Mouse (Mus musculus) Patski (cell line): ENCODE measurements at regions not wholly inside any gene's neighbourhood (a gene's known extent, or its start where the extent isn't known, plus 50 kb on each side); places are given as distances from the start of the nearest gene placed in this dataset.

Experiments
- ATAC-seq: fragments of 100-300 bp; one replicate; pipeline ENCODE4 v1.8.0; 2021
- CTCF ChIA-PET: fragments of 350-600 bp; sonication (Branson Sonifier 250); formaldehyde crosslinking; loops from one replicate; lab custom pipeline; 2022; ENCODE audit warnings: inconsistent platforms; lab: Charles Lee
- POLR2A ChIA-PET: fragments of 350-600 bp; sonication (Branson Sonifier 250); formaldehyde crosslinking; loops from one replicate; lab custom pipeline; 2022; ENCODE audit warnings: antibody characterized with exemption, inconsistent platforms; lab: Charles Lee
- DNase-seq: peaks from one replicate; pipeline ENCODE4 v3.0.0-alpha.2; 2011; ENCODE audit warnings: low read depth, low spot score
- H3K27me3 ChIP-seq: fragments of 371-371 bp; one replicate; pipeline ENCODE4 v1.5.1; 2021
- CTCF ChIP-seq: fragments of 100-300 bp; IDR thresholded peaks from one replicate; pipeline ENCODE4 v1.5.1; 2021
- in situ Hi-C: fragments of 300-500 bp; cut with MboI; formaldehyde crosslinking; loops from 3 replicates; pipeline ENCODE4 v1.11.1; 2018; ENCODE audit warnings: low pct_unique_long_range_greater_than_20kb, mixed read lengths

- CTCF ChIA-PET: no interaction called here
- no peak for DNase-seq
- ATAC-seq: no peak
- no peak for TF ChIP-seq CTCF
- POLR2A ChIA-PET: interaction anchor here (0.7 kb wide), 1 partner anchor 707 kb away, joined by 3 read pairs; no protein-coding TSS in a partner anchor
- H3K27me3 ChIP-seq: no peaks in the 10 kb centered on the region
- in situ Hi-C loops: no loop called here
These were observed 345.3 kb downstream of the Bcor start for GRCm38 (mm10) chrX:11814861-11815260.

GRCm38 (mm10) chrX:11815864-11816263, 344.3 kb downstream of the Bcor start:
- ChIA-PET CTCF (no interaction called here), POLR2A (no interaction called here)
- H3K27me3 ChIP-seq: no peaks in the 10 kb centered on the region
- ATAC-seq: no peak
- no peak for TF ChIP-seq CTCF
- no peak for DNase-seq
- in situ Hi-C loops: no loop called here

GRCm38 (mm10) chrX:11818634-11819033, 341.5 kb downstream of the Bcor start:
- POLR2A ChIA-PET: no interaction called here
- no peak for ATAC-seq
- DNase-seq: no peak
- peaks cover 2% of the 10 kb centered on the region for H3K27me3 ChIP-seq
- in situ Hi-C loops: no loop called here
- CTCF ChIA-PET: no interaction called here
- TF ChIP-seq CTCF: no peak

GRCm38 (mm10) chrX:11821165-11821564, 339.0 kb downstream of the Bcor start:
- TF ChIP-seq CTCF: no peak
- in situ Hi-C loops: no loop called here
- no peak for ATAC-seq
- CTCF ChIA-PET: no interaction called here
- peaks cover 6% of the 10 kb centered on the region for H3K27me3 ChIP-seq
- POLR2A ChIA-PET: no interaction called here
- no peak for DNase-seq

GRCm38 (mm10) chrX:11821880-11822768, 338.0 kb downstream of the Bcor start:
- TF ChIP-seq CTCF: no peak
- in situ Hi-C loops: no loop called here
- ATAC-seq (no peak), DNase-seq (no peak)
- ChIA-PET POLR2A (no interaction called here), CTCF (interaction anchor here (0.9 kb wide), 1 partner anchor 9 kb away, joined by 3 read pairs; no protein-coding TSS in a partner anchor)
- H3K27me3 ChIP-seq: peaks cover 6% of the 10 kb centered on the region

GRCm38 (mm10) chrX:11825948-11826347, 334.2 kb downstream of the Bcor start:
- ATAC-seq (no peak), DNase-seq (no peak)
- POLR2A ChIA-PET: no interaction called here
- CTCF ChIA-PET: no interaction called here
- no peak for TF ChIP-seq CTCF
- H3K27me3 ChIP-seq: peaks cover 6% of the 10 kb centered on the region
- in situ Hi-C loops: no loop called here

GRCm38 (mm10) chrX:11826737-11827408, 333.3 kb downstream of the Bcor start:
- no peak for TF ChIP-seq CTCF
- DNase-seq: no peak
- peaks cover 6% of the 10 kb centered on the region for H3K27me3 ChIP-seq
- ChIA-PET POLR2A (no interaction called here), CTCF (no interaction called here)
- ATAC-seq: no peak
- in situ Hi-C loops: no loop called here

- DNase-seq (no peak), ATAC-seq (no peak)
- POLR2A ChIA-PET: no interaction called here
- H3K27me3 ChIP-seq: no peaks in the 10 kb centered on the region
- in situ Hi-C loops: no loop called here
- TF ChIP-seq CTCF: no peak
- CTCF ChIA-PET: no interaction called here
These were observed 330.6 kb downstream of the Bcor start for GRCm38 (mm10) chrX:11829411-11830002.

- TF ChIP-seq CTCF: no peak
- CTCF ChIA-PET: no interaction called here
- no peaks in the 10 kb centered on the region for H3K27me3 ChIP-seq
- POLR2A ChIA-PET: no interaction called here
- ATAC-seq: no peak
- DNase-seq: no peak
- in situ Hi-C loops: no loop called here
These were observed 322.6 kb downstream of the Bcor start for GRCm38 (mm10) chrX:11837566-11837965.

- no peak for TF ChIP-seq CTCF
- POLR2A ChIA-PET: no interaction called here
- DNase-seq (no peak), ATAC-seq (no peak)
- no peaks in the 10 kb centered on the region for H3K27me3 ChIP-seq
- in situ Hi-C loops: no loop called here
- CTCF ChIA-PET: no interaction called here
These were observed 320.4 kb downstream of the Bcor start for GRCm38 (mm10) chrX:11839665-11840245.
